Mouse (Mus musculus) spleen, adult 2 months (tissue): ENCODE measurements around the gene Rtkn.

ENCODE experiments used
- CTCF ChIP-seq: fragments of 200-500 bp; IDR thresholded peaks from 2 replicates; pipeline ENCODE4 v1.5.1; 2011; ENCODE audit warnings: mild to moderate bottlenecking, inconsistent platforms; ENCODE audit not compliant: insufficient read depth, insufficient read length, insufficient replicate concordance; ENCODE audit errors: extremely low read depth
- POLR2A ChIP-seq: fragments of 200-500 bp; IDR thresholded peaks from 2 replicates; pipeline ENCODE4 v1.6.1; 2011; ENCODE audit warnings: low read depth, low read length, inconsistent platforms

DNA sequence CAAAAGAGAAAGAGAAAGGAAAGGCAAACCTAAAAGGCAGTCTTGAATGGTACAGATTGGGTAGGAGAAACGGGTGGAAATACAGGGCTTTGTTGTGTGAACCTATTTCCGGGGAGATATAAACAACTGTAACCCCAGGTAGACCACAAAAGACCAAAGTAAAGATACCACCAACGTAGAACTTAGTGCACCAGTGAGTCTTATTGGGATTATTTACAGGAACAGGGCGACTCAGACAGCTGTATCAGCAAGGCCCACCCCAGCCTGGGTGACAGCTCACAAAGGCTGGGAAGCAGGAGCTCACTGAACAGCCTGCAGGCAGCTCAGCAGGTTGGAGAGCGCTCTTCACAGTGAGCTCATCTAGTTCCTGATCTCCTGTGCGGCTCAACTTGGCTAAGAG is 39.3 kb upstream of the Rtkn start:
- TF ChIP-seq POLR2A (no peak), CTCF (no peak)
